Mouse (Mus musculus): ENCODE data around the gene Gpx3. TPM values are rescaled to one million over a fixed set of nuclear protein-coding genes. Genes with fewer than 3 reads are reported as not detected.
A peak's percentile ranks its signal among the peaks of the same experiment; 100 is the strongest.

Gpx3 gene
- total and polyA plus RNA-seq, 2 experiments from 2014 or later, result 16.0 to 44.0 TPM

DNA sequence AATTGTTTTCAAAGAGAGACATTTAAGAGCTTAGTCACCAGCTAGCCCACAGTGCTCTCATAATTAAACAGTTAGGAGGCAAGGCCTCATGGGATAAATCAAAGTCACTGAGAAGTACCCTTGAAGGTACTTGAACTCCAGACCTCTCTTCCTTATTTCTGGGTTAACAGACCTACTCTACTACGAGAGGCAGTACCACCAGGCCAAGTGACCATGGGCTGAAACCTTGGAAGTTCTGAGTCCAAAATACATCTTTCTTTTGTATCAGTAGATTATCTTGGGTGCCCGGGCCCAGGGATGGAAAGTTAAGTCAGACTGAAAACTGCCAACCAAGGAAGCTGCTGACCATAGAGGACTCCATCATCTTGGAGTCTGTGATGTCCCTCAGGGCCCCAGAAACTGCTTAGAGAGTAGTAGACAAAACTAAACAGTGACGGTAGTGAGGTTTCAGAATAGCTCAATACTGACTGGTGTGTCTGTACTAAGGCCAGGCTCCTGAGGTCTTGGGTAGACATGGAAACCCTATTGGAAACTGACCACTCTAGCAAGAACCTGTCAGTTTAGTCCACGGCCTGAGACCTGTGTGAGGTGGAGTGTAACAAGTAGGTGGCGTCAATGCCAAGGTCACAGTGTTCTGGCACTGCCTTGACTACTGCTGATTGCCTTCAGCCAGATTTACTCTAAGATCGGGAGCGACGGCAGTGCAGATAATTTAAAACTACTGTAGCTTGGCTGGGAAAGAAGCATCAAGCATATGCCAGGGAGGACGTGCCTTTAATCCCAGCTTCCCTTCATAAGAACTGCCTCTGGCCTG lies 10.5 kb downstream of the Gpx3 start:
- Histone ChIP-seq H3K9ac (no peak overlapping the region), H3K4me1 (ENCODE audit: insufficient read depth) (no peaks in the 10 kb centered on the region), H3K36me3 (ENCODE audit: insufficient read depth) (peaks cover 24% of the 10 kb centered on the region), H3K9me3 (ENCODE audit: low read length) (no peaks in the 10 kb centered on the region), H3K27ac (ENCODE audit: low read depth, low read length) (no peak overlapping the region), H3K4me3 (ENCODE audit: low read depth, low read length) (no peak overlapping the region), H3K27me3 (ENCODE audit: insufficient read depth, low read length) (no peaks in the 10 kb centered on the region), H3K4me2 (ENCODE audit: low read depth) (no peak overlapping the region)
- ATAC-seq (no peak), DNase-seq (no peak)
- 88% methylated on average over 9 of the region's 9 CpGs for WGBS
- no peak for TF ChIP-seq CTCF (IDR thresholded peaks at IDR 0.05; ENCODE audit: low read depth)

DNA sequence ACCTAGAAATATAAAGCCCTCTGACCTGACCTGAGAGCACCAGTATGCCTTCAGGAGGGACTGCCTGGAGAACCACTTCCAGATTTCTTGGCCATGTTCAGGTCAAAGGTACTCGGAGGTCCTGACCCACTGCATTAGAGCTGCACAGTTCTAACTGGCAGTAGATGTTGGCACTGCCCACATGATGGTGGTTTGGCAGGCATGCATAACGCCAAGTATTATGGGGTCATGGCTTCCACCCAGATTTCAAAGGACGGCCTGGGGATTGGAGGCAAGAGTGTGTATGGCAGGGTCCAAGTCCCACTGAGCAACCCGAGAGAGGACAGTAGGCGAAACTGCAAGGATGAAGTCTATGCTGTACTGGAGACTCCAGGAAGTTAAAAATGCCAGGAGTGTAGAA lies 11.6 kb downstream of the Gpx3 start:
- Histone ChIP-seq H3K4me1 (ENCODE audit: insufficient read depth) (no peaks in the 10 kb centered on the region), H3K9ac (no peak overlapping the region), H3K36me3 (ENCODE audit: insufficient read depth) (peaks cover 32% of the 10 kb centered on the region), H3K27ac (ENCODE audit: low read depth, low read length) (no peak overlapping the region), H3K4me2 (ENCODE audit: low read depth) (no peak overlapping the region), H3K9me3 (ENCODE audit: low read length) (no peaks in the 10 kb centered on the region), H3K27me3 (ENCODE audit: insufficient read depth, low read length) (no peaks in the 10 kb centered on the region), H3K4me3 (ENCODE audit: low read depth, low read length) (no peak overlapping the region)
- TF ChIP-seq CTCF (IDR thresholded peaks at IDR 0.05; ENCODE audit: low read depth), result no peak
- no peak for DNase-seq
- no peak for ATAC-seq
- 93% methylated on average over 5 of the region's 5 CpGs for WGBS

DNA sequence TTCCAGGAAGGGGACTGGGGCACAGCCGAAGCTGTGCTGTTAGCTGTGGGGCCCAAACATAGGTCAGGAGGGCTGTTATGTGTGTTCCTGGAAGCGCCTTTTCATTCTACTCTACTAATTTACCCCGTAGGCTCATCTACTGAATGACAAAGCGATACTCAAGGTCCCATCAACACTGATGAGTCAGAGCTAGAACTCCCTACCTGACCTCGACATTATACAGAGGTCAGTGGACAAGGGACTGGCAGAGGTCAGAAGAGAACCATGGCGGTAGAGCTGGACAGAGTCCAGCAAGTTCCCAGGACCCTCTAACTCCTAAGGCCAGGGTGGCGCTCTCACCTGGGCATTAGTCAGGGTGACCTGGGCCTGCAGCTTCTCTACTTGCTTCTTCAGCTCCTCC lies 15.2 kb downstream of the Gpx3 start:
- Histone ChIP-seq H3K9me3 (ENCODE audit: low read length) (no peaks in the 10 kb centered on the region), H3K4me3 (ENCODE audit: low read depth, low read length) (no peak overlapping the region), H3K4me1 (ENCODE audit: insufficient read depth) (no peaks in the 10 kb centered on the region), H3K36me3 (ENCODE audit: insufficient read depth) (peaks cover 39% of the 10 kb centered on the region), H3K27ac (ENCODE audit: low read depth, low read length) (no peak overlapping the region), H3K9ac (no peak overlapping the region), H3K4me2 (ENCODE audit: low read depth) (no peak overlapping the region), H3K27me3 (ENCODE audit: insufficient read depth, low read length) (no peaks in the 10 kb centered on the region)
- 93% methylated on average over 7 of the region's 7 CpGs for WGBS
- DNase-seq (no peak), ATAC-seq (no peak)
- TF ChIP-seq CTCF (IDR thresholded peaks at IDR 0.05; ENCODE audit: low read depth), result no peak

GRCm38 (mm10) chr11:54918273-54918672 lies 16.0 kb downstream of the Gpx3 start:
- TF ChIP-seq CTCF (IDR thresholded peaks at IDR 0.05; ENCODE audit: low read depth), result peak; percentile 27; the same call in 1 of the 2 replicates

DNA sequence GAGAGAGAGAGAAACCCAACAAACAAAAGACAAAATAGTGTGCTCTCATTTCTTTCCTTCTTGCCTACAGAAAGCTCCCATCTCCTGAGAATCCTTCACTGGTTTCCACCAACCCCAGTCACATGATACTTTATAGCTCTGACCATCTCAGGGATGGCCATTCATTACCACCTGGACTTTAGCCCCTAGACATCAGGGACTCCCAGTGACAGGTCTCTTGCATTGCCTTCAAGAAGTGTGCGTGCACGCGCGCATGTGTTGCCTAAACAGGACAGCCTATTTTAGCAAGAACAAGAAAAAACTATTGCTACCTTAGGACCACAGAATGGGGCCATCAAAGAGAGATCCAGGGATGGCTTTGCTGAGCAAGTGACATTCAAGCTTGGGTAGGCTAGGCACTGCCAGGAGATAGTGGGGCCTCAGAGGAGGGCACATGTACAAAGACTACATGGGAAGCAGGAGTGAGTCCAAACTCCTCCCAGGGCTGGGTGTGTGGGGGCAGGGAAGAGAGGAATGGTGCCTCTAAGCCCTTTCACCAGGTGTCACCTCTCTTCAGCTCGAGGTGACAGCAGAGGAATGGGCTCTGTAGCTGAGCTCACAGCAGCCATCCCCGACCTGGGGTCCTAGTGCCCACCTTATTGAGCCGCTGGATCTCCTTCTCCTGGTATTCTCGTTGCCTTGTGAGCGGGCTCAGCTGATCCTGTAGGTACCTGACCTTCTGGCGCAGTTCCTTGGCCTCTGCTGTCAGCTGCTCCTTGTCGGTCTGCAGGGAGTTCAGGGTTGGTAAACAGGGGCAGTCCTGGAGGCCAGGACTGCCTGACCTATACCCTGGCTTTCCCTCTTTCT lies 18.1 kb downstream of the Gpx3 start:
- H3K36me3 ChIP-seq (ENCODE audit: insufficient read depth), result peaks cover 48% of the 10 kb centered on the region

More at GRCm38 (mm10) chr11:54918273-54918672, 16.0 kb downstream of the Gpx3 start:
- Histone ChIP-seq H3K27ac (ENCODE audit: low read depth, low read length) (no peak overlapping the region), H3K4me3 (ENCODE audit: low read depth, low read length) (no peak overlapping the region), H3K4me1 (ENCODE audit: insufficient read depth) (no peaks in the 10 kb centered on the region), H3K4me2 (ENCODE audit: low read depth) (no peak overlapping the region), H3K9ac (no peak overlapping the region), H3K36me3 (ENCODE audit: insufficient read depth) (peaks cover 43% of the 10 kb centered on the region), H3K27me3 (ENCODE audit: insufficient read depth, low read length) (no peaks in the 10 kb centered on the region), H3K9me3 (ENCODE audit: low read length) (no peaks in the 10 kb centered on the region)
- 88% methylated on average over 4 of the region's 4 CpGs for WGBS
- DNase-seq, result no peak
- no peak for ATAC-seq

DNA sequence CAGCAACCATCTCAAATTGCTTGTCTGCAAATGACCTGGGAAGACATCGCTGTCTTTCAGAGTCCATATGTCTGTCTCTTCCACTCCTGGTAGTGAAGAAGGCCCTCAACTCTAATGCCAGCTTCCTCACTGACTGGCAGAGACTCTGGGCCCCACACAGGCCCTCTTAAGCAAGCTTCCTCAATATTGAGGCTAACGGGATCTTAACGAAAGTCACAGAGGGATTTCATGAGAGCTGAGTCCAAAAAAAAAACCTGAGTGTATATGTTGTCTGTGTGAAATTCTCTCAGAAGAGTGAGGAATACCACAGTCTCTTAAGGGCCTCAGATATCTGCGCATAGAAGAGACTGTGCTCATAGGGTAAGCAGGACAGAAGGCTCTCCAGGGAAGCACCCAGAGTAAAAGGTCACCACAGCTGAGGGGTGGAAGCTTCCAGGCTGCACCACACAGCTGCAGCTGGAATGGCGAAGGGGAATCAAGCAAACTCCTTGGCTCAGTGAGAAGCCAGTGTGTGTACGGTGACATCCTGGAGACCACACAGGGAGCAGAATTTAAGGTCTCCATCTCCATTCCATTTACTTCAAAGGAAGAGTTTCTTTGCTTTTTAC lies 18.8 kb downstream of the Gpx3 start:
- Histone ChIP-seq H3K36me3 (ENCODE audit: insufficient read depth) (peaks cover 51% of the 10 kb centered on the region), H3K4me3 (ENCODE audit: low read depth, low read length) (no peak overlapping the region), H3K27me3 (ENCODE audit: insufficient read depth, low read length) (no peaks in the 10 kb centered on the region), H3K4me2 (ENCODE audit: low read depth) (no peak overlapping the region), H3K9ac (no peak overlapping the region), H3K27ac (ENCODE audit: low read depth, low read length) (no peak overlapping the region), H3K9me3 (ENCODE audit: low read length) (no peaks in the 10 kb centered on the region), H3K4me1 (ENCODE audit: insufficient read depth) (no peaks in the 10 kb centered on the region)
- no peak for TF ChIP-seq CTCF (IDR thresholded peaks at IDR 0.05; ENCODE audit: low read depth)
- ATAC-seq (no peak), DNase-seq (no peak)
- WGBS, result 86% methylated on average over 6 of the region's 6 CpGs

More for the DNA sequence above, 18.1 kb downstream of the Gpx3 start:
- Histone ChIP-seq H3K4me3 (ENCODE audit: low read depth, low read length) (no peak overlapping the region), H3K4me1 (ENCODE audit: insufficient read depth) (no peaks in the 10 kb centered on the region), H3K27ac (ENCODE audit: low read depth, low read length) (no peak overlapping the region), H3K27me3 (ENCODE audit: insufficient read depth, low read length) (no peaks in the 10 kb centered on the region), H3K9me3 (ENCODE audit: low read length) (no peaks in the 10 kb centered on the region), H3K9ac (no peak overlapping the region), H3K4me2 (ENCODE audit: low read depth) (no peak overlapping the region)
- ATAC-seq (no peak), DNase-seq (no peak)
- no peak for TF ChIP-seq CTCF (IDR thresholded peaks at IDR 0.05; ENCODE audit: low read depth)
- 82% methylated on average over 11 of the region's 11 CpGs for WGBS
